Mouse (Mus musculus) CH12.LX (cell line): Measurements from ENCODE around the gene Kdr.

Experiments used
- BHLHE40 ChIP-seq: IDR thresholded peaks from 2 replicates; pipeline ENCODE4 v1.6.1; 2011; ENCODE audit warnings: mild to moderate bottlenecking, low read depth, low read length, improper control_type of control experiment
- CHD1 ChIP-seq: IDR thresholded peaks from 2 replicates; pipeline ENCODE4 v1.6.1; 2012; ENCODE audit warnings: low read depth, low read length, improper control_type of control experiment, inconsistent platforms
- CTCF ChIP-seq, 2 experiments: IDR thresholded peaks in 1 of 2; conservative IDR thresholded peaks in 1 of 2; 2 replicates each; pipeline ENCODE4 v1.5.1; 2011 to 2012; ENCODE audit warnings: low read depth in 2 of 2, low read length in 2 of 2, improper control_type of control experiment in 1 of 2, inconsistent platforms in 1 of 2, mild to moderate bottlenecking in 1 of 2, moderate library complexity in 1 of 2
- ELF1 ChIP-seq: IDR thresholded peaks from 2 replicates; pipeline ENCODE4 v1.6.1; 2014; ENCODE audit warnings: low read depth, mild to moderate bottlenecking, inconsistent platforms, low read length, improper control_type of control experiment
- EP300 ChIP-seq: IDR thresholded peaks from 2 replicates; pipeline ENCODE4 v1.6.1; 2011; ENCODE audit warnings: low read length, improper control_type of control experiment
- JUND ChIP-seq: conservative IDR thresholded peaks from 2 replicates; pipeline ENCODE4 v1.6.1; 2011; ENCODE audit warnings: low read depth, low read length, improper control_type of control experiment
- MAFK ChIP-seq: IDR thresholded peaks from 2 replicates; pipeline ENCODE4 v1.6.1; 2011; ENCODE audit warnings: low read length, improper control_type of control experiment; ENCODE audit not compliant: insufficient replicate concordance
- MAZ ChIP-seq: IDR thresholded peaks from 2 replicates; pipeline ENCODE4 v1.6.1; 2012; ENCODE audit warnings: low read depth, mild to moderate bottlenecking, inconsistent platforms, low read length, improper control_type of control experiment, moderate library complexity
- MXI1 ChIP-seq: IDR thresholded peaks from 2 replicates; pipeline ENCODE4 v1.6.1; 2011; ENCODE audit warnings: mild to moderate bottlenecking, low read depth, low read length, improper control_type of control experiment
- RAD21 ChIP-seq: IDR thresholded peaks from 2 replicates; pipeline ENCODE4 v1.6.1; 2011; ENCODE audit warnings: low read depth, mild to moderate bottlenecking, low read length, improper control_type of control experiment, moderate library complexity
- TCF12 ChIP-seq: IDR thresholded peaks from 2 replicates; pipeline ENCODE4 v1.6.1; 2014; ENCODE audit warnings: low read depth, mild to moderate bottlenecking, inconsistent platforms, low read length, improper control_type of control experiment
- ZC3H11A ChIP-seq: IDR thresholded peaks from 2 replicates; pipeline ENCODE4 v1.6.1; 2012; ENCODE audit warnings: low read depth, mild to moderate bottlenecking, inconsistent platforms, low read length, improper control_type of control experiment
- ZMIZ1 ChIP-seq: IDR thresholded peaks from 2 replicates; pipeline ENCODE4 v1.6.1; 2012; ENCODE audit warnings: low read depth, mild to moderate bottlenecking, inconsistent platforms, low read length, improper control_type of control experiment

GRCm38 (mm10) chr5:75954218-75954617 lies 24.0 kb downstream of the Kdr start:
- TF ChIP-seq CTCF (conservative IDR thresholded peaks at IDR 0.05 in 1 of 2, IDR thresholded peaks at IDR 0.05 in 1 of 2; ENCODE audit: low read depth in 2 of 2, low read length in 2 of 2), result no peak
- no peak for TF ChIP-seq TCF12
- TF ChIP-seq ELF1, result no peak
- TF ChIP-seq MAFK, result no peak
- no peak for TF ChIP-seq MXI1
- no peak for TF ChIP-seq MAZ
- no peak for TF ChIP-seq BHLHE40
- no peak for TF ChIP-seq RAD21
- no peak for TF ChIP-seq ZMIZ1
- TF ChIP-seq ZC3H11A, result no peak
- TF ChIP-seq EP300, result no peak
- TF ChIP-seq JUND, result no peak
- no peak for TF ChIP-seq CHD1
